Mouse (Mus musculus): ENCODE results near the gene Zdhhc12.

Zdhhc12 gene

GRCm38 (mm10) chr2:30100214-30100613, 6.8 kb upstream of the Zdhhc12 start:
- DNase-seq (ENCODE audit: low spot score), result no peak

- DNase-seq (ENCODE audit: low spot score), result peak; percentile 74
Measured at GRCm38 (mm10) chr2:30095882-30096527, 2.6 kb upstream of the Zdhhc12 start.

- peak; percentile 48 for DNase-seq (ENCODE audit: low spot score)
Measured at GRCm38 (mm10) chr2:30094208-30094588, 750 bp upstream of the Zdhhc12 start.

GRCm38 (mm10) chr2:30092280-30092918, 1.0 kb downstream of the Zdhhc12 start:
- no peak for DNase-seq (ENCODE audit: low spot score)

- DNase-seq (ENCODE audit: low spot score), result no peak
Measured at GRCm38 (mm10) chr2:30091521-30091920, 1.9 kb downstream of the Zdhhc12 start.

GRCm38 (mm10) chr2:30087310-30087709, 6.1 kb downstream of the Zdhhc12 start:
- DNase-seq (ENCODE audit: low spot score), result no peak

- DNase-seq (ENCODE audit: low spot score), result peak; percentile 58
Measured at GRCm38 (mm10) chr2:30084632-30085031, 8.8 kb downstream of the Zdhhc12 start.

- DNase-seq (ENCODE audit: low spot score), result no peak
Measured at GRCm38 (mm10) chr2:30084113-30084512, 9.3 kb downstream of the Zdhhc12 start.

- DNase-seq (ENCODE audit: low spot score), result no peak
Measured at GRCm38 (mm10) chr2:30080181-30080800, 13.2 kb downstream of the Zdhhc12 start.

GRCm38 (mm10) chr2:30078760-30079159, 14.7 kb downstream of the Zdhhc12 start:
- DNase-seq (ENCODE audit: low spot score), result no peak

GRCm38 (mm10) chr2:30078349-30078712, 15.1 kb downstream of the Zdhhc12 start:
- DNase-seq (ENCODE audit: low spot score), result no peak

- DNase-seq (ENCODE audit: low spot score), result peak; percentile 93
Measured at GRCm38 (mm10) chr2:30077502-30078348, 15.7 kb downstream of the Zdhhc12 start, which contains the start of gene Pkn3. TSS of gene Pkn3 (plus strand) at chr2:30077684.

GRCm38 (mm10) chr2:30076959-30077358, 16.5 kb downstream of the Zdhhc12 start:
- no peak for DNase-seq (ENCODE audit: low spot score)

- no peak for DNase-seq (ENCODE audit: low spot score)
Measured at GRCm38 (mm10) chr2:30076439-30076838, 17.0 kb downstream of the Zdhhc12 start.

- no peak for DNase-seq (ENCODE audit: low spot score)
Measured at GRCm38 (mm10) chr2:30075625-30076024, 17.8 kb downstream of the Zdhhc12 start.

- DNase-seq (ENCODE audit: low spot score), result no peak
Measured at GRCm38 (mm10) chr2:30073285-30073684, 20.2 kb downstream of the Zdhhc12 start.

GRCm38 (mm10) chr2:30072875-30073274, 20.6 kb downstream of the Zdhhc12 start:
- no peak for DNase-seq (ENCODE audit: low spot score)

GRCm38 (mm10) chr2:30067962-30068361, 25.5 kb downstream of the Zdhhc12 start:
- no peak for DNase-seq (ENCODE audit: low spot score)

- peak; percentile 68 for DNase-seq (ENCODE audit: low spot score)
Measured at GRCm38 (mm10) chr2:30067031-30067888, 26.2 kb downstream of the Zdhhc12 start.

- peak; percentile 96 for DNase-seq (ENCODE audit: low spot score)
Measured at GRCm38 (mm10) chr2:30066046-30066901, 27.2 kb downstream of the Zdhhc12 start.

All from embryo, embryonic 10.5 days (tissue).